Mouse (Mus musculus) kidney, adult 2 months (tissue): Measurements from ENCODE around the gene Zfp280c. TPM values are rescaled to one million over a fixed set of nuclear protein-coding genes. Genes with fewer than 3 reads are reported as not detected.
A peak's percentile ranks its signal among the peaks of the same experiment; 100 is the strongest.

ENCODE experiments used
- DNase-seq: peaks from one replicate; pipeline ENCODE4 v3.0.0; 2021
- H3K27ac ChIP-seq: fragments of 200-500 bp; 2 replicates; pipeline ENCODE4 v1.5.1; 2012; ENCODE audit warnings: low read depth, low read length, control low read depth, inconsistent platforms; ENCODE audit not compliant: insufficient read depth
- H3K27me3 ChIP-seq: fragments of 200-500 bp; replicated peaks from 2 replicates; pipeline ENCODE4 v1.6.1; 2012; ENCODE audit warnings: mild to moderate bottlenecking, moderate library complexity, low read length, inconsistent platforms; ENCODE audit not compliant: control insufficient read depth, insufficient read depth
- H3K36me3 ChIP-seq: fragments of 200-500 bp; 2 replicates; pipeline ENCODE4 v1.6.1; 2012; ENCODE audit warnings: mild to moderate bottlenecking, moderate library complexity, low read length, inconsistent platforms; ENCODE audit not compliant: control insufficient read depth, insufficient read depth
- H3K4me1 ChIP-seq: fragments of 200-500 bp; 2 replicates; pipeline ENCODE4 v1.6.1; 2011; ENCODE audit warnings: low read length; ENCODE audit not compliant: control insufficient read depth, insufficient read depth
- H3K4me3 ChIP-seq: fragments of 200-500 bp; 2 replicates; pipeline ENCODE4 v1.5.1; 2011; ENCODE audit warnings: mild to moderate bottlenecking, low read depth, low read length, control low read depth; ENCODE audit not compliant: insufficient read depth
- CTCF ChIP-seq: fragments of 200-500 bp; conservative IDR thresholded peaks from 2 replicates; pipeline ENCODE4 v1.5.1; 2011; ENCODE audit warnings: low read depth, mild to moderate bottlenecking, control low read depth, low read length, moderate library complexity, mixed read lengths; ENCODE audit not compliant: insufficient read depth, insufficient read length
- POLR2A ChIP-seq: fragments of 200-500 bp; IDR thresholded peaks from one replicate; pipeline ENCODE4 v1.6.1; 2011; ENCODE audit warnings: low read depth, low read length, control low read depth
- WGBS: fragments of 180-500 bp; shearing (Covaris S2); methylation state at CpG from one replicate; pipeline ENCODE4 v1.1.7; 2018; 5-methylcytosine and 5-hydroxymethylcytosine counted together
- polyA plus RNA-seq: library from polyadenylated mRNA; depleted of rRNA; stranded (reverse); fragments of >200 nt; gene quantifications from 2 replicates; pipeline ENCODE4 v1.2.3, GENCODE M21; 2012; rRNA removed

The Zfp280c gene
- polyA plus RNA-seq: 2.0 and 2.5 TPM in 2 replicates

DNA sequence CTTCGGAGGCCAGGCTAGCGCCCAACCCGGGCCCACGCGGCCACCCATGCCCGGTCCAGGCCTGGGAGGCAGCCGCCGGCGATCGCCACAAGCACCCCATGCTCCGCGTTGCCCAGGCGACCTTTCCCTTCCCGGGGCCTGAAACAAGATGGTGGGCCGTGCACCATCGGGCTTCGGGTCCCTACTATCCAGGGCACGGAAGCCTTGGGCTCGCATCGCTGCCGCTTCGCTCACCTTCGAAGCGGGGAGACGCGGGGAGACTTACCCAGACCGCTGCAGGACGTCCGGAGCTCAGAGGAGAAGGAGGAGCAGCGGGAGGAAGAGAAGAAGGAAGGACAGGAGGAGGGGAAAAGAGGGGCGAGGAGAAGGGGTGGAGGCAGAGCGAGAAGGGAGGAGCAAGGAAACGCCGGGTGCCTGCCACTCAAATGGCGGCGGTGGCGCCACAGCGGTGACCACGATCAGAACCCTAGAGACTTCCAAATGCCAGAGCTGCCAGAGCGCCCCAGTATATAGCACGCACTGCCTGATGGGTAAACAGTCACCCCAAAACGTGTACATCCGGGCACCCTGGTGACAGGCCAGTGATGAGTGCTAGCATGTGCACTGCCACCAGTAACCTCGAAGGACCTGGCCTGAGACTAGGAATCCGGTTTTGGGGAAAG is at the start of gene Zfp280c:
Gene Zfp280c, minus strand, starts transcription at position 406 of the 662 bp plus-strand sequence.
- no peaks in the 10 kb centered on the region for H3K4me1 ChIP-seq
- H3K27me3 ChIP-seq: no peaks in the 10 kb centered on the region
- DNase-seq: peak; percentile 74
- WGBS: under 1% methylated on average over 39 of the region's 45 CpGs
- peak within 1 kb of the TSS; percentile 95 for H3K4me3 ChIP-seq
- H3K36me3 ChIP-seq: no peaks in the 10 kb centered on the region
- TF ChIP-seq CTCF (no peak), POLR2A (peak; percentile 13)
- peak within 1 kb of the TSS; percentile 69 for H3K27ac ChIP-seq

GRCm38 (mm10) chrX:48637032-48637431 is 42.7 kb upstream of the Zfp280c start:
- Histone ChIP-seq H3K27ac (no peak overlapping the region), H3K4me1 (no peaks in the 10 kb centered on the region), H3K36me3 (no peaks in the 10 kb centered on the region), H3K27me3 (no peaks in the 10 kb centered on the region), H3K4me3 (no peak overlapping the region)
- WGBS: 60% methylated on average over 2 of the region's 2 CpGs
- DNase-seq: no peak
- TF ChIP-seq POLR2A: no peak
- TF ChIP-seq CTCF: peak; percentile 19; the same call in 1 of the 2 replicates

DNA sequence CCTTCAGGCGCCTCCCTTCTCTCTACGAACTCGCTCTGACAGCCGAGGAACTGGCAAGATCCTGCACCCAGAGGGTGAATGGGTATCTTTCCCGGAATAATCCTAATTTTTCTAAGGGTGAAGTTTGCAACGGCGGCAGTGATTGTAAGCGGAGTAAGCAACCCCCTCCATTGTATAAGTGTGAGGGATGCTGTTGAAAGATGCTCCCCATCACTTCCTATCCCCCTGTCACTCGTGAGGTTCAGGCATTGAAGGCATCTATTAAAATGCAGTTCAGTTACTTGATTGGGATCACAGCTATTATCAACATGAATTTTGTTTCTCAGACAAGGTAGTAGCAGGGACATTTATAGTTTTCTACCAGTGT is 29.7 kb upstream of the Zfp280c start:
- Histone ChIP-seq H3K27ac (no peak overlapping the region), H3K27me3 (no peaks in the 10 kb centered on the region), H3K36me3 (no peaks in the 10 kb centered on the region), H3K4me3 (peak overlapping the region; percentile 90), H3K4me1 (no peaks in the 10 kb centered on the region)
- TF ChIP-seq POLR2A (no peak), CTCF (no peak)
- no peak for DNase-seq
- 3% methylated on average over 9 of the region's 9 CpGs for WGBS

DNA sequence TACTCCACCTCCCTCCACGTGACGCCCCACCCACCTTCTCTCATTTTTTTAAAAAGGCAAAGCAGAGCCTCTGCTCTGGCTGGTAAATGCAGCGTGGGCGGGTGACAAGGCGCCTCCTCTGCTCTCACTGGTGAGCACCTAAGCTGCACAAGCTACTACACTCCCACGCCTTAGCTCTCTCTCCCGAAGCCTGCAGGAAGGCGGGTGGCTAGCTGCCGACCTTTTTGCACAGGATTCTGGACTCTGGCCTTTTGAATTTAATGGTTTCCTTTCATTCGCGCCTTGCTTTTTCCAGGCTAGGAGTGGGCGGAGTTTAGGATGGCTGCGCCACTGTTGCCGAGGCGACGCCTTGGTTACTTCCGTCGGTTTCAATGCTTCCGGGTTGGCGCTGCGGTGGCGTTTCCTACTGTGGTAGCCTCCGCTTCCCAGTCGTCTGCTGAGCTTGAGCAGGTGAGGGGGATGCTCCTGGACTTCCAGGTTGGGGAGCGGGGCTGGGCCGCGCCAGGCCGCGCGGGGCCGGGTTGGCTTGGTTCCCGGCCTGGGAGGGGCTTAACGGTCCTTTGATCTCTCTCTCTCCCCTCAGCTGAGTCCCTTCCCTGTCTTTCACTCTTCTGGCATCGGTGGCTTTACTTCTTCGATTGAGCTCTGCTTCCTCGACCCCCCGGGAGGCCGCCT is 29.2 kb upstream of the Zfp280c start, which contains the start of gene Slc25a14:
Gene Slc25a14, plus strand, starts transcription at position 35 of the 675 bp plus-strand sequence.
- H3K4me3 ChIP-seq: peak within 1 kb of the TSS; percentile 90

GRCm38 (mm10) chrX:48623049-48623378 is 28.7 kb upstream of the Zfp280c start:
- Histone ChIP-seq H3K4me3 (peak overlapping the region; percentile 90), H3K36me3 (no peaks in the 10 kb centered on the region), H3K27ac (peak overlapping the region; percentile 39; the same call in 1 of the 2 replicates), H3K4me1 (no peaks in the 10 kb centered on the region), H3K27me3 (no peaks in the 10 kb centered on the region)
- 2% methylated on average over 4 of the region's 4 CpGs for WGBS
- no peak for DNase-seq
- TF ChIP-seq POLR2A (no peak), CTCF (no peak)

More for the DNA sequence above, 29.2 kb upstream of the Zfp280c start, which contains the start of gene Slc25a14:
- Histone ChIP-seq H3K27me3 (no peaks in the 10 kb centered on the region), H3K36me3 (no peaks in the 10 kb centered on the region), H3K27ac (peak within 1 kb of the TSS; percentile 39; the same call in 1 of the 2 replicates), H3K4me1 (no peaks in the 10 kb centered on the region)
- DNase-seq: peak; percentile 90
- TF ChIP-seq CTCF (no peak), POLR2A (no peak)
- 2% methylated on average over 38 of the region's 38 CpGs for WGBS

GRCm38 (mm10) chrX:48604872-48605271 is 10.6 kb upstream of the Zfp280c start:
- TF ChIP-seq POLR2A (no peak), CTCF (no peak)
- no peak for DNase-seq
- WGBS: 62% methylated on average over 2 of the region's 2 CpGs
- Histone ChIP-seq H3K36me3 (no peaks in the 10 kb centered on the region), H3K27me3 (no peaks in the 10 kb centered on the region), H3K27ac (no peak overlapping the region), H3K4me1 (no peaks in the 10 kb centered on the region), H3K4me3 (no peak overlapping the region)

- DNase-seq: no peak
Observed at GRCm38 (mm10) chrX:48596906-48597305, 2.6 kb upstream of the Zfp280c start.

More at GRCm38 (mm10) chrX:48596906-48597305, 2.6 kb upstream of the Zfp280c start:
- Histone ChIP-seq H3K27ac (no peak overlapping the region), H3K4me3 (no peak overlapping the region), H3K4me1 (no peaks in the 10 kb centered on the region), H3K36me3 (no peaks in the 10 kb centered on the region), H3K27me3 (no peaks in the 10 kb centered on the region)
- 93% methylated on average over 5 of the region's 5 CpGs for WGBS
- TF ChIP-seq CTCF: no peak
- TF ChIP-seq POLR2A: no peak
